Comparison of ENCODE assay signal across 21 mouse cellular contexts in genomic region chr11:112180666-112181065, GRCm38 (mm10).
"Had no signal": no experiment of that assay in that cellular context is flagged by ENCODE, and none has a peak within 500 bp of the region (broad histone marks: within the 10 kb centered on the region; RNA-seq: fewer than 3 reads in every experiment).

No protein-coding gene starts in this region.

- H3K4me1 ChIP-seq: kidney, embryonic 15.5 days; megakaryocyte, embryonic 14.5 days; midbrain, embryonic 10.5 days; midbrain, embryonic 13.5 days; neural tube, embryonic 12.5 days; neural tube, embryonic 15.5 days had no signal

- H3K36me3 ChIP-seq: kidney, embryonic 15.5 days; limb, embryonic 12.5 days; limb, embryonic 15.5 days; midbrain, embryonic 10.5 days; midbrain, embryonic 13.5 days; neural tube, embryonic 12.5 days; neural tube, embryonic 15.5 days had no signal

- H3K9ac ChIP-seq: kidney, embryonic 15.5 days; limb, embryonic 12.5 days; limb, embryonic 15.5 days; liver, embryonic 14.5 days; liver, postnatal 0 days; lung, embryonic 14.5 days; midbrain, embryonic 13.5 days; neural tube, embryonic 12.5 days; neural tube, embryonic 15.5 days had no signal

- DNase-seq: kidney, postnatal 10 days; kidney, postnatal 36 days; left cerebral cortex, postnatal 4 days; liver, postnatal 0 days; lung, embryonic 14.5 days; retina, postnatal 1 day; right cerebral cortex, postnatal 25 days; thymus, adult 2 months; thymus, postnatal 14 days; thymus, postnatal 4 days had no signal

- H3K4me3 ChIP-seq: kidney, embryonic 15.5 days; limb, embryonic 12.5 days; limb, embryonic 15.5 days; megakaryocyte, embryonic 14.5 days; midbrain, embryonic 10.5 days; midbrain, embryonic 13.5 days; neural tube, embryonic 12.5 days; neural tube, embryonic 15.5 days had no signal

- H3K27ac ChIP-seq: kidney, embryonic 15.5 days; limb, embryonic 12.5 days; limb, embryonic 15.5 days; liver, embryonic 14.5 days; macrophage; midbrain, embryonic 10.5 days; midbrain, embryonic 13.5 days; neural tube, embryonic 12.5 days; neural tube, embryonic 15.5 days; stomach, postnatal 0 days had no signal

- H3K9me3 ChIP-seq: kidney, embryonic 15.5 days; limb, embryonic 12.5 days; limb, embryonic 15.5 days; midbrain, embryonic 10.5 days; midbrain, embryonic 13.5 days; neural tube, embryonic 12.5 days; neural tube, embryonic 15.5 days had no signal
